11 mouse cellular contexts compared by ENCODE assay signal in genomic region chr6:86939797-86940196, GRCm38 (mm10).
"Had no signal": no experiment of that assay in that cellular context is flagged by ENCODE, and none has a peak within 500 bp of the region (broad histone marks: within the 10 kb centered on the region; RNA-seq: fewer than 3 reads in every experiment).

No protein-coding gene starts in this region.

- H3K4me3 ChIP-seq: limb, embryonic 15.5 days; lung, embryonic 15.5 days; midbrain, embryonic 12.5 days; neural tube, embryonic 13.5 days had no signal

- H3K27me3 ChIP-seq: limb, embryonic 15.5 days; lung, embryonic 15.5 days; midbrain, embryonic 12.5 days; neural tube, embryonic 13.5 days had no signal

- H3K4me2 ChIP-seq: limb, embryonic 15.5 days; lung, embryonic 15.5 days; midbrain, embryonic 12.5 days; neural tube, embryonic 13.5 days had no signal

- H3K27ac ChIP-seq: kidney, postnatal 0 days; limb, embryonic 15.5 days; lung, embryonic 15.5 days; midbrain, embryonic 12.5 days; neural tube, embryonic 13.5 days had no signal

- H3K9me3 ChIP-seq: limb, embryonic 15.5 days; lung, embryonic 15.5 days had no signal

- DNase-seq: kidney, adult 8-10 months; right cerebral cortex, postnatal 14 days; thymus, postnatal 36 days had no signal

- H3K4me1 ChIP-seq: lung, embryonic 15.5 days; midbrain, embryonic 12.5 days; neural tube, embryonic 13.5 days had no signal

- ATAC-seq: inflammation-experienced regulatory T-cells, adult 6 months; intestine, postnatal 0 days; midbrain, embryonic 16.5 days had no signal

- H3K9ac ChIP-seq: limb, embryonic 15.5 days; lung, embryonic 15.5 days; midbrain, embryonic 12.5 days; neural tube, embryonic 13.5 days had no signal
